Mouse (Mus musculus) embryo, embryonic 9.5 days (tissue): Measurements from ENCODE around the gene Angel1.
A peak's percentile ranks its signal among the peaks of the same experiment; 100 is the strongest.

ENCODE experiments used
- DNase-seq: peaks from one replicate; pipeline ENCODE4 v3.0.0-alpha.2; 2017; ENCODE audit errors: extremely low spot score

Gene Angel1

DNA sequence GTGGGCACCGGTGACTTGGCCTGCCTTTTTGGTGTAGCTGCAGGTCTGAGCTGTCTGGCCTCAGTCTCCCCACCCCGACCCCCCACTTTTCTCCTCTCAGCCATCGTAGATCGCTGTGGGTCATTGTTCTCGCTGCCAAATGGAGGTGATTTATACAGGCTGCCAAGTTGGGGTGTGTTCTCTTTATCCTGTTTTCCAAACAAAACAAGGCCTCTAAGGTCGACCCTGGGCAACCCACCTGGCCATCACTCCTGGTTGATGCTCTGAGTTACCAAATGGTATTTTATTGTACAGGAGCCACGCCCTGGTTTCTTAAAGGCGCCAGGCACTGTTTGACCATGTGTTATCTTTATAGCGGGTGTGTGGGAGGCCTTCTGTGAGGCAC, 46.7 kb downstream of the Angel1 start:
- DNase-seq: peak; percentile 37

DNA sequence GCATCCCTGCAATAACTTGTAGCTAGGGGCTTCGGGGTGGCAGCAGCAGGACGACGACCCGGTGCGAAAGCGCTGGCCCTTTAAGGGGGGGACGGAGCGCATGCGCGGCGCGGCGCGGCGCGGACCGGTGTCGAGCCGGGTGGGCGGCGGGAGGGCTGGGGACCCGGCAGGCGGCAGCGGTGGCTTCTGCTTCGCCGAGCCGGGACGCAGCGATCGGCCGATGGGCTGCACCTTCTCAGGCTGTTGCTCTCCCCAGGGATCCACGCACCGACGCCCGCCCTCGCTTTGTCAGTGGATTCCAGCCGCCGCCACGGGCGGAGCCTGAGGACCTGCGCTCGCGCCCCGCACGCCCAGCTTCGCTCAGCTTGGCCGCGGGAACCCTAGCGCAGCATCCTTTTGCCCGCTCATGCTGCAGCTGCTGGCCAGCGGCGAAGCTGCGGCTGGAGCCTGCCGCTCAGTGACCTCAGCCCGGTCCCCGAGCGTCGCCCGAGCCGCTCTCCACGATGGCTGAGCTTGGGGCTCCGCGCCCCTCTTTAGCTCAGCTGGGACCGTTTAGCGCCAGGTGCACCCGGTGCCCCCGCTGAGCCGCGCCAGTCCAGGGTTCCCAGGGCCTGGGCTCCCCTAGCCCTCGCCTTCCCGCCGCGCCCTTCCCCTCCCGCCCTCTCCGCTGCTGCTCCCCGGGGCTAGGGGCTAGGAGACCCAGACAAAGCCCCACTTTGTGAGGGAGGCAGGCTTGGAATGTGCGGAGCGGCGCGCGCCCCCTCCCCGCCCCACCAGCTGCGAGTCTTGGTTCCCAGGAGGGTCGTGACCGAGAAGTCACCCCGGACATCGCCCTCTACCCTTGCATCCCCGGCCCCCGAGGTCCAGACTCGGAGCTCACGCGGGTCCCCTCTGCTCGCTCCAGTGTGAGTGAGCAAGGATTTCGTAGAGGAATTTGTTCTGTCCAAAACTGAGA, 47.4 kb downstream of the Angel1 start, which contains the start of gene Vash1:
Gene Vash1, plus strand, starts transcription at position 110 of the 955 bp plus-strand sequence.
- peak; percentile 84 for DNase-seq

DNA sequence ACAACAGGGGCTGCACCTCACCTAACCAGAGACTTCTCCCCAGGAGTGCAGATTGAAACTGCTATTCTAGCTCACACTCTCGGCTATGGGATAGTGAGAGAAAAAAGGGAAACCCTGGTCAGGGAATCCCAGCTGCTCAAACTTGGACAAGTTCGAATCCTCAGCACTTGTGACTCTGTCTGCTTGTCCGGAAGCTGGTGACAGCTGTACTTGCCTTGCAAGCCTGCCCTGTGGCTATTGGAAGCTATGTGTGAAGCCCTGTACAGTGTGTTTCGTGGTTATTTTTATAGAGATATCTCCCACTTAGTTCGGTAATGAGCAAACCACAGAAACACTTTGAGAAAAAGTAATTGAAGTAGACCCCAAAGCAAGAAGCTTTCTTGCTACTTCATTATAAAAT, 53.8 kb downstream of the Angel1 start:
- DNase-seq: no peak

DNA sequence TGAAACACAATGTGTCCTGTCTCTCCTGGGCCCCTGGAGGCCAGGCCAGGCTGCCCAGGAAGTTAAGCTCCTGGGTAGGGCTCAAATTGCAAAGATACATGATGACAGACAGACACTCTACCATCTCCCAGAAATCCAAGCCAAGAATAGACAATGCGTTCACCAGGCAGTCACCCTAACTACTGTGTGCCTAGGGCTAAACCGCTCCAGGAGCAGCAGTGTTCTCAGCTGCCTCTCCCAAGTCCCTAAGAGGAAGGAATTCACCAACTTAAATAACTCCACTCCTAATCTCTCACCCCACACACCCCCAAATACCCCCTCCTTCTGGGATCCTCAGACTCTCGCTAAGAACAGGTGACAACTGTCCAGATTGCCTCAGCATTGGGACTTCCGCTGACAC, 54.2 kb downstream of the Angel1 start:
- DNase-seq: no peak

DNA sequence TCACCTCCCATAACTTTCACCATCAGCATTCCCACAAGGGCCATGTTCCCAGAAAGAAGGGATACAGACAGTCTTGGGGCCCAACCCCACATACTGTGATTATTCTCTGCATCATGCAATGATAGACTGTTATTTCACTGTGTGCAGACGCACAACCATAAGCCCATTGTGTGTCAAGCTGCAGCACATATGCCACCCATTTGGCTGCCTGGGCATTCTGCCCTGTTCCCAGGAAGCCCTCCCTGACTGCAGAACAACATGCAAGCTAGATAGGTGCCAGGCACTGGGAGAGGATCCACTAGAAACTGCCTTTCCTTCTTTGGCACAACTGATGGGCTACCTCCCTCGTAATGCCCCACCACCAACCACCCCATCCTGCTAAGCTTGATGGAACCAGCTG, 57.9 kb downstream of the Angel1 start:
- no peak for DNase-seq

DNA sequence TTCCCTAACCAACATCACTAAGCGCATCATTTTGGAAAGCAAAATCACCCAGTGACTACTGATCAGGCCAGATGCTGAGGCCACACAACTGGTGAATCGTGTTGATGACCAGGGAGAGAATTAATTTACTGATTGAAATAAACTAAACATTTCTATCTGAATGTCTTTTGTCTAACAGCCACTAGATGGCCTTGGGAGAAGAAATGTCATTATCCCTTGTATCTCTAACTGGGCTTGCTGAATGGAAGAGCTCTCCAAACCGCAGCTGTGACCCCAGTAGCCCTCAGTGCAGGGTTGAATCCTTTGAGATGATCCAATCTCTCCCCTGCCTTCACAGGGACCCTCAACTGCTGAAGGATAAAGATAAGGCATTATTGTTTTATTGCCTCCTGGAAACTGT, 60.6 kb downstream of the Angel1 start:
- no peak for DNase-seq

DNA sequence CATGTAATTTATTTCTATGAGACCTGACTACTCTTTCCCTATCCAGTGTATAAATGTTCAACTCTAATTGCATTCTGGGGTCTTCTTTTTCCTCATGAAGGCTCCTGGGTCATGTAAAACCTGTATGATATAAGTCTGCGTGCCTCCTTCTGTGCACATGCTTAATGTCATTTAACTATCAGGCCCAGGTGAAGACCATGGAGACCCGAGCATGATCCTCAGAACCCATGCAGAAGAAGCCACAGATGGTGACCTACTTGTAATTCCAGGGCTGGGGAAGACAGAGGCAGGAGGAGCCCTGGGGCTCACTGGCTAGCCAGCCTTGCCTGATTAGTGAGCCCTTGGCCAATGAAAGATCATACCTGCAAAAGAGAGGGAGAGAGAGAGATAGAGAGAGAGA, 65.8 kb downstream of the Angel1 start:
- DNase-seq: no peak

DNA sequence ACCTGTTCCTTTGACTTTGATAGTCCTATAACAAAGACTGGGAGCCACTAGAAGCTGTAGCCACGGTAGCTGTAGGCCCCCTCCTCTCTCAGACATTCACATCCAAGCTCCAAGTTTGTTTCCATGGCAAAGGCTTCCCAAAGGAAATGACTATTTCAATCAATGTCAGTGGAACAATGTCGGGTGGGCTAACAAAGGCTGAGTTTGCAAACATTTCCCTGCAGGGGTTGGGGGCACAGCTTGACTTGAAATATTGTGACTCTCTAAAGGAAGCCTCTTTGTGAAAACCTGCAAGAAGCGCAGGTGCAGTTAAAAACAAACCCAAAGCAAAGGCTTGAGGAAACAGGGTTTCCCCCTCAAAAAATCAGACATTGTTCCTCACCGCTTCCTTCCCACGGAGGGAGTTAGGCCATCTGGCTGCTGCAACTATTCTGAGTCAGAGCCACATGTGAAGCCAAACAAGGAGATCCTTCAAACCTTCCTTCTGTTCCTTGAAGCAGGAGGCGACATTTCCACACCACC, 66.8 kb downstream of the Angel1 start:
- DNase-seq: peak; percentile 46

DNA sequence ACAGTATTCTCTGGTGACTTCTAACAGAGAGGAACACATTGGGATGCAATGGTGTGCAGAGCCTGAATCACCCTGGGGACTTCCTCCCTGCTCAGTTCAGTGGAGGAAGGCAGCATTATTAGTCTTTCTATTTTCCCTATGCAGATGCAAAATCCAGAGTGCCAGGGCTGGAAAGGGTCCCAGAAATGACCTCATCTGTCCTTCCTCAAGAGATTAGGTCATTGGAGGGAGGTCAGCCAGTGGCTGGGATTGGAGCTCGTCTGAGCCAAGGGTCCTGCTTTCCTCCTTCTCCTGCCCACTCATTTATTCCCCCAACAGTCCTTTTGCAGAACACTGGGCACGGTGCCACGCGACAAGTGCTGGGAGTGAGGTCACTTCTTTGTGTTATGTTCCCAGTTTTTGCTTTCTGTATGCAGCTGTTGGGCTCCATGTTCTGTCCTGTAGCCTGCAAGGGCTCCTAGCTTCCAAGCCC, 73.7 kb downstream of the Angel1 start:
- no peak for DNase-seq

DNA sequence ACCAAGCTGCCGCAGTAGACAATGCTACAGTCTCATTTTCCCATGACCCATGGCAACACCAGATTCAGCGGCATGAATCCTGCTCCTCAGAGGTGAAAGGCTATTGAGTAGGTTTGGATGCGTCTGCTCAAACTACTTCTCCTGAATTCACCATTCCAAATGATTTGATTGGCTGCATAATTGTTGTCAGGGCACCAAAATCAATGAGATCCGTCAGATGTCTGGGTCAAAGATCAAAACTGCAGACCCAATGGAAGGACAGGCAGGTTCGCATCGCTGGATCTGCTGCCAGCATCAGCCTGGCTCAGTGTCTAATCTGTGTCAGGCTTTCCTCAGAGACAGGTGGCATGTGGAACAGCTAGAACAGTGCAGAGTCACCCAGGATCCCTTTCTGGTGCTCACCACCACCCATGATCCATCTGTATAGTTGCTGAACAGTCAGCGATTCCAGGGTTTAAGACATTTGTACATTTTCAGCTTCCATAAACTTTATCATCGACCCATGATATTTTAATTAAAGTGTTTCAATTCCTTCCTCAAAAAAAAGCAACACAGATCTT, 74.9 kb downstream of the Angel1 start:
- no peak for DNase-seq
